Mouse (Mus musculus): ENCODE measurements around the gene Plekho2.

- no peak for TF ChIP-seq CTCF (IDR thresholded peaks at IDR 0.05; ENCODE audit: extremely low read depth, insufficient read depth, low read length)
- no peak for TF ChIP-seq POLR2A (IDR thresholded peaks at IDR 0.05; ENCODE audit: extremely low read depth, insufficient read depth, low read length)
These were observed 17.7 kb downstream of the Plekho2 start for GRCm38 (mm10) chr9:65562081-65562506.
